ENCODE assay signal across 20 mouse cellular contexts in the genomic region with DNA sequence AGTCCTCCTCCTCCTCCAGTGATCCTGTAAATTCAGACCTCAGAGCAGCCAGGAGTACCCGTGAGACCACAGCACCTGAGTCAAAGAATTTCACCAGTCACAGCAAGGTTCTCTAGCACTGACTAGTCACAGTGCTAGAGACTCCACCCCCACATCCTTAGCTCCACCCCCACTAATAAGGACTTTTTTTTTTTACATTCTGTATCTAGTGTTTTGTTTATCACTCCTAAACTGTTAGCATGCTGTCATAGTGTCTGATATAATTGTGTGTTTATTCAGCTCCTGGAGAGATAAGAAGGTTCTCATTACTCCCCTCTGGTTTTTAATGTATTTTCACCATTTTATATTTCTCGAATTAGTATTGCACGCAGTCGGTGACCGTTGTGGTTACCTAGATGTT. TPM values are rescaled to one million over a fixed set of nuclear protein-coding genes. Genes with fewer than 3 reads are reported as not detected.
DNase-seq lines count a peak whose midpoint lies in the region; ATAC-seq lines count a peak whose summit lies in the region.
"Had no signal": no experiment of that assay in that cellular context is flagged by ENCODE, and none has a peak within 500 bp of the region (broad histone marks: within the 10 kb centered on the region; RNA-seq: fewer than 3 reads in every experiment).

No protein-coding gene starts in this region.

- 74% methylated on average over 5 of the region's 5 CpGs for WGBS in neural tube, embryonic 13.5 days

- H3K27me3 ChIP-seq in neural tube, embryonic 13.5 days = no peaks in the 10 kb centered on the region
- H3K27me3 ChIP-seq: CH12.LX; forebrain, embryonic 13.5 days; heart, embryonic 12.5 days; heart, embryonic 15.5 days had no signal

- no peaks in the 10 kb centered on the region for H3K36me3 ChIP-seq in neural tube, embryonic 13.5 days
- H3K36me3 ChIP-seq: forebrain, embryonic 10.5 days; heart, embryonic 12.5 days; heart, embryonic 15.5 days had no signal

- no peak overlapping the region for H3K9ac ChIP-seq in neural tube, embryonic 13.5 days
- H3K9ac ChIP-seq: forebrain, embryonic 13.5 days; heart, embryonic 12.5 days; heart, embryonic 15.5 days; hindbrain, embryonic 14.5 days had no signal

- ATAC-seq in neural tube, embryonic 13.5 days (ENCODE audit: low read depth) = peak; percentile 24; the same call in 1 of the 2 replicates
- ATAC-seq in megakaryocyte-erythroid progenitor cell, adult 5-6 weeks (replicated peaks; ENCODE audit: low FRiP score, low TSS enrichment, poor library complexity, severe bottlenecking) = peak; percentile 64
- ATAC-seq: inflammation-experienced regulatory T-cells, adult 6 months had no signal

- H3K4me2 ChIP-seq in neural tube, embryonic 13.5 days = no peak overlapping the region

- H3K4me3 ChIP-seq in neural tube, embryonic 13.5 days = no peak overlapping the region
- H3K4me3 ChIP-seq: heart, embryonic 12.5 days; heart, embryonic 15.5 days had no signal

- no peaks in the 10 kb centered on the region for H3K9me3 ChIP-seq in neural tube, embryonic 13.5 days
- H3K9me3 ChIP-seq: forebrain, embryonic 13.5 days; heart, embryonic 15.5 days had no signal

- peaks cover 48% of the 10 kb centered on the region for H3K4me1 ChIP-seq in neural tube, embryonic 13.5 days (replicated peaks)

- peak; percentile 3 for DNase-seq in heart, adult 11 months
- DNase-seq in heart, postnatal 4 days = no peak
- DNase-seq in neural tube, embryonic 10.5 days (ENCODE audit: extremely low spot score, low spot score) = no peak
- peak; percentile 36 for DNase-seq in MEL-GATA-1-ER (ENCODE audit: extremely low read depth, low read depth)
- DNase-seq in kidney, postnatal 10 days = no peak
- no peak for DNase-seq in gastrocnemius, postnatal 10 days
- DNase-seq: adrenal gland, adult 2 months; cerebellum, adult 18-20 months; cerebellum, adult 9-10 months; heart, postnatal 36 days had no signal

- H3K27ac ChIP-seq in neural tube, embryonic 13.5 days (replicated peaks) = no peak overlapping the region
- H3K27ac ChIP-seq: forebrain, embryonic 10.5 days; forebrain, embryonic 13.5 days; heart, embryonic 15.5 days; hindbrain, embryonic 14.5 days; hindbrain, postnatal 0 days had no signal

RNA-seq across cellular contexts. Expression of a gene that starts 29.5 kb away (rescaled TPM):
- 10 to 100 TPM; 69.4 to 71.1 TPM for total RNA-seq in heart, postnatal 4 days (2021)
- 53.3 and 55.9 TPM in 2 replicates for polyA plus RNA-seq in neural tube, embryonic 13.5 days (2015; fragmentation: Nextera tagmentation; extraction: Ambion mirVana)
- 96.8 and 113 TPM in 2 replicates for total RNA-seq in megakaryocyte-erythroid progenitor cell, adult 5-6 weeks (2014; fragmentation: Nextera tagmentation)
- 138 and 165 TPM in 2 replicates for total RNA-seq in megakaryocyte-erythroid progenitor cell, adult 5-6 weeks (2017)
- total RNA-seq in gastrocnemius, postnatal 10 days (2021) = 10 to 100 TPM; 38.2 to 47.5 TPM

Comparison
In these comparisons a context has a peak if more than half of its experiments do, and no peak if none do; other contexts are left out.
1. DNase-seq: peak in heart, adult 11 months (single experiment) and MEL-GATA-1-ER (single experiment); none in heart, postnatal 4 days (single experiment), neural tube, embryonic 10.5 days (single experiment), kidney, postnatal 10 days (single experiment) and gastrocnemius, postnatal 10 days (single experiment).